Mouse (Mus musculus) regulatory T cell (primary cell): ENCODE measurements at regions not wholly inside any gene's neighbourhood (a gene's known extent, or its start where the extent isn't known, plus 50 kb on each side); places are given as distances from the start of the nearest gene placed in this dataset.
"Not testable (repeated sequence)": the region's sequence is repeated elsewhere in the genome, so short reads cannot be mapped to it uniquely, and the experiment has no call there.

ENCODE experiments used
- in situ Hi-C: fragments of 300-600 bp; cut with MboI, MseI; formaldehyde crosslinking; loops from one replicate; pipeline ENCODE4 v1.15.1; 2025; ENCODE audit warnings: high pct_unique_total_duplicates

- in situ Hi-C loops = no loop called here
Observed at GRCm38 (mm10) chr2:166516261-166516660, 197.4 kb downstream of the Prex1 start.

- in situ Hi-C loops = no loop called here
Observed at GRCm38 (mm10) chr2:166514664-166515063, 199.0 kb downstream of the Prex1 start.

GRCm38 (mm10) chr2:166512488-166512887 is 201.1 kb downstream of the Prex1 start:
- in situ Hi-C loops = no loop called here

GRCm38 (mm10) chr2:166511477-166511876 is 202.2 kb downstream of the Prex1 start:
- in situ Hi-C loops = not testable (repeated sequence)

- in situ Hi-C loops = no loop called here
Observed at GRCm38 (mm10) chr2:166510776-166511175, 202.9 kb downstream of the Prex1 start.

GRCm38 (mm10) chr2:166509591-166509990 is 204.0 kb downstream of the Prex1 start:
- in situ Hi-C loops = no loop called here

GRCm38 (mm10) chr2:166508656-166509420 is 204.8 kb downstream of the Prex1 start:
- in situ Hi-C loops = no loop called here

- in situ Hi-C loops = no loop called here
Observed at GRCm38 (mm10) chr2:166505309-166505708, 208.3 kb downstream of the Prex1 start.

GRCm38 (mm10) chr2:166503666-166504065 is 210.0 kb downstream of the Prex1 start:
- in situ Hi-C loops = no loop called here

- in situ Hi-C loops = no loop called here
Observed at GRCm38 (mm10) chr2:166492895-166493294, 220.7 kb downstream of the Prex1 start.

GRCm38 (mm10) chr2:166492421-166492820 is 221.2 kb downstream of the Prex1 start:
- in situ Hi-C loops = no loop called here

- in situ Hi-C loops = no loop called here
Observed at GRCm38 (mm10) chr2:166491861-166492260, 221.8 kb downstream of the Prex1 start.

- in situ Hi-C loops = no loop called here
Observed at GRCm38 (mm10) chr2:166489041-166489872, 224.4 kb downstream of the Prex1 start.

GRCm38 (mm10) chr2:166487688-166488087 is 225.9 kb downstream of the Prex1 start:
- in situ Hi-C loops = no loop called here

- in situ Hi-C loops = no loop called here
Observed at GRCm38 (mm10) chr2:166485788-166486187, 227.8 kb downstream of the Prex1 start.

GRCm38 (mm10) chr2:166485361-166485760 is 228.3 kb downstream of the Prex1 start:
- in situ Hi-C loops = no loop called here

GRCm38 (mm10) chr2:166483617-166484319 is 229.9 kb downstream of the Prex1 start:
- in situ Hi-C loops = loop anchor here (5.0 kb wide), 1 partner anchor 79 kb away; no protein-coding TSS in a partner anchor

- in situ Hi-C loops = loop anchor here (5.0 kb wide), 1 partner anchor 79 kb away; no protein-coding TSS in a partner anchor
Observed at GRCm38 (mm10) chr2:166482720-166483616, 230.7 kb downstream of the Prex1 start.

GRCm38 (mm10) chr2:166481774-166482173 is 231.9 kb downstream of the Prex1 start:
- in situ Hi-C loops = loop anchor here (5.0 kb wide), 1 partner anchor 81 kb away; no protein-coding TSS in a partner anchor

- in situ Hi-C loops = loop anchor here (5.0 kb wide), 1 partner anchor 81 kb away; no protein-coding TSS in a partner anchor
Observed at GRCm38 (mm10) chr2:166481362-166481761, 232.3 kb downstream of the Prex1 start.

- in situ Hi-C loops = loop anchor here (5.0 kb wide), 1 partner anchor 81 kb away; no protein-coding TSS in a partner anchor
Observed at GRCm38 (mm10) chr2:166480883-166481282, 232.7 kb downstream of the Prex1 start.
